Mouse (Mus musculus) layer of hippocampus, adult 6 months (tissue): Measurements from ENCODE around the gene Olfr1000. TPM values are rescaled to one million over a fixed set of nuclear protein-coding genes. Genes with fewer than 3 reads are reported as not detected.

Experiments used
- long read RNA-seq, 2 experiments: library from polyadenylated mRNA; unstranded; transcript quantifications; one replicate each; pipeline ENCODE4 v2.0.0; 2019 to 2020
- polyA plus RNA-seq: library from polyadenylated mRNA; unstranded; fragments of <200 nt; fragmentation: Nextera tagmentation; gene quantifications from 2 replicates; pipeline ENCODE4 v1.2.3, GENCODE M21; 2021

Gene Olfr1000
- not detected in 2 replicates for polyA plus RNA-seq
- long read RNA-seq, experiment 1 = 0 reads
- long read RNA-seq, experiment 2 = 0 reads

GRCm38 (mm10) chr2:85611803-85612202 lies at the start of gene Olfr1000:
Olfr1000 (minus strand) TSS chr2:85611903.

GRCm38 (mm10) chr2:85650604-85651003 lies 38.9 kb upstream of the Olfr1000 start, which contains the start of gene Olfr1002:
Olfr1002 (minus strand) TSS chr2:85650704.

GRCm38 (mm10) chr2:85588648-85589047 lies 23.1 kb downstream of the Olfr1000 start, which contains the start of gene Olfr998:
Olfr998 (plus strand) TSS chr2:85588948.

GRCm38 (mm10) chr2:85578915-85579314 lies 32.8 kb downstream of the Olfr1000 start, which contains the start of gene Olfr996:
Olfr996 (plus strand) TSS chr2:85579215.

Other genes starting within 250 kb of the Olfr1000 start
- not detected in 2 replicates for gene Olfr988, start 248.7 kb downstream of the Olfr1000 start, polyA plus RNA-seq
- gene Olfr992, start 202.4 kb downstream of the Olfr1000 start, polyA plus RNA-seq = not detected in 2 replicates
- gene Olfr993, start 197.0 kb downstream of the Olfr1000 start, polyA plus RNA-seq = not detected in 2 replicates
- not detected in 2 replicates for gene Olfr994, start 175.5 kb downstream of the Olfr1000 start, polyA plus RNA-seq
- not detected in 2 replicates for gene Olfr995, start 168.3 kb downstream of the Olfr1000 start, polyA plus RNA-seq
- gene 4833423E24Rik, start 92.9 kb downstream of the Olfr1000 start, polyA plus RNA-seq = 0.15 and 0.25 TPM in 2 replicates
- gene Olfr996, start 32.7 kb downstream of the Olfr1000 start, polyA plus RNA-seq = not detected in 2 replicates
- gene Olfr998, start 23.0 kb downstream of the Olfr1000 start, polyA plus RNA-seq = not detected in 2 replicates
- not detected in 2 replicates for gene Olfr1002, start 38.8 kb upstream of the Olfr1000 start, polyA plus RNA-seq
- not detected in 2 replicates for gene Olfr154, start 52.6 kb upstream of the Olfr1000 start, polyA plus RNA-seq
- not detected in 2 replicates for gene Olfr1006, start 66.9 kb upstream of the Olfr1000 start, polyA plus RNA-seq
- not detected in 2 replicates for gene Olfr1008, start 77.5 kb upstream of the Olfr1000 start, polyA plus RNA-seq
- not detected in 2 replicates for gene Olfr1009, start 103.5 kb upstream of the Olfr1000 start, polyA plus RNA-seq
- not detected in 2 replicates for gene Olfr1012, start 150.9 kb upstream of the Olfr1000 start, polyA plus RNA-seq
- gene Olfr1013, start 155.2 kb upstream of the Olfr1000 start, polyA plus RNA-seq = not detected in 2 replicates
- not detected in 2 replicates for gene Olfr1014, start 160.8 kb upstream of the Olfr1000 start, polyA plus RNA-seq
- gene Olfr1015, start 170.1 kb upstream of the Olfr1000 start, polyA plus RNA-seq = not detected in 2 replicates
- not detected in 2 replicates for gene Olfr1016, start 190.6 kb upstream of the Olfr1000 start, polyA plus RNA-seq
- not detected in 2 replicates for gene Olfr1018, start 206.6 kb upstream of the Olfr1000 start, polyA plus RNA-seq
- not detected in 2 replicates for gene Olfr1019, start 233.6 kb upstream of the Olfr1000 start, polyA plus RNA-seq
- gene Olfr1020, start 235.1 kb upstream of the Olfr1000 start, polyA plus RNA-seq = not detected in 2 replicates